Mouse (Mus musculus) liver, embryonic 15.5 days (tissue): ENCODE results near the gene Col9a2. TPM values are rescaled to one million over a fixed set of nuclear protein-coding genes. Genes with fewer than 3 reads are reported as not detected.

Experiments
- ATAC-seq: fragments of 200-750 bp; cut with Nextera tagmentation; 2 replicates; pipeline ENCODE4 v1.8.0; 2017; ENCODE audit warnings: moderate number of reproducible peaks, mild to moderate bottlenecking, moderate library complexity; ENCODE audit not compliant: insufficient read depth
- H3K27ac ChIP-seq: fragments of 300-500 bp; sonication (generic); replicated peaks from 2 replicates; pipeline ENCODE4 v1.5.1; 2015; ENCODE audit warnings: mild to moderate bottlenecking, inconsistent platforms
- H3K27me3 ChIP-seq: fragments of 300-500 bp; sonication (generic); 2 replicates; pipeline ENCODE4 v1.6.1; 2015; ENCODE audit warnings: mild to moderate bottlenecking, inconsistent platforms
- H3K36me3 ChIP-seq: fragments of 300-500 bp; sonication (generic); replicated peaks from 2 replicates; pipeline ENCODE4 v1.6.1; 2015; ENCODE audit warnings: moderate library complexity, mild to moderate bottlenecking, inconsistent platforms
- H3K4me1 ChIP-seq: fragments of 300-500 bp; sonication (generic); replicated peaks from 2 replicates; pipeline ENCODE4 v1.6.1; 2015; ENCODE audit warnings: inconsistent platforms
- H3K4me2 ChIP-seq: fragments of 300-500 bp; sonication (generic); 2 replicates; pipeline ENCODE4 v1.6.1; 2015; ENCODE audit warnings: moderate library complexity, mild to moderate bottlenecking, inconsistent platforms
- H3K4me3 ChIP-seq: fragments of 300-500 bp; sonication (generic); replicated peaks from 2 replicates; pipeline ENCODE4 v1.5.1; 2015; ENCODE audit warnings: mild to moderate bottlenecking, inconsistent platforms
- H3K9ac ChIP-seq: fragments of 300-500 bp; sonication (generic); 2 replicates; pipeline ENCODE4 v1.6.1; 2015; ENCODE audit warnings: moderate library complexity, mild to moderate bottlenecking, inconsistent platforms
- H3K9me3 ChIP-seq: fragments of 300-500 bp; sonication (generic); replicated peaks from 2 replicates; pipeline ENCODE4 v1.6.1; 2016; ENCODE audit warnings: inconsistent platforms
- WGBS: fragments of 180-500 bp; shearing (Covaris S2); methylation state at CpG from one replicate; pipeline ENCODE4 v1.1.7; 2015; ENCODE audit warnings: mixed read lengths; ENCODE audit not compliant: insufficient replicate concordance; 5-methylcytosine and 5-hydroxymethylcytosine counted together
- polyA plus RNA-seq: library from polyadenylated mRNA; unstranded; fragments of >200 nt; fragmentation: Nextera tagmentation; extraction: Ambion mirVana; gene quantifications from 2 replicates; pipeline ENCODE4 v1.2.1, GENCODE M21; 2015

The Col9a2 gene
- 2.5 and 2.7 TPM in 2 replicates for polyA plus RNA-seq

GRCm38 (mm10) chr4:121039331-121040115 is at the start of gene Col9a2:
Gene Col9a2, plus strand, starts transcription at chr4:121039385.
- no peak within 1 kb of the TSS for H3K27ac ChIP-seq
- H3K27me3 ChIP-seq, result peaks cover 40% of the 10 kb centered on the region
- H3K9ac ChIP-seq, result no peak within 1 kb of the TSS
- ATAC-seq, result no peak
- H3K9me3 ChIP-seq, result no peaks in the 10 kb centered on the region
- WGBS, result 5% methylated on average over 46 of the region's 46 CpGs
- H3K4me2 ChIP-seq, result peak within 1 kb of the TSS; percentile 57
- H3K36me3 ChIP-seq, result no peaks in the 10 kb centered on the region
- H3K4me1 ChIP-seq, result 0 out of 2 replicates have a peak, but pooled peaks cover 5% of the 10 kb centered on the region
- peak within 1 kb of the TSS; percentile 31 for H3K4me3 ChIP-seq

GRCm38 (mm10) chr4:120992284-120992683 is 46.9 kb upstream of the Col9a2 start:
- Histone ChIP-seq H3K36me3 (0 out of 2 replicates have a peak, but pooled peaks cover 3% of the 10 kb centered on the region), H3K4me1 (peaks cover 29% of the 10 kb centered on the region), H3K27ac (no peak overlapping the region), H3K9me3 (no peaks in the 10 kb centered on the region), H3K4me3 (no peak overlapping the region), H3K4me2 (no peak overlapping the region), H3K27me3 (no peaks in the 10 kb centered on the region), H3K9ac (no peak overlapping the region)
- WGBS, result 75% methylated on average over 2 of the region's 2 CpGs
- no peak for ATAC-seq

GRCm38 (mm10) chr4:120993025-120993424 is 46.2 kb upstream of the Col9a2 start:
- no peaks in the 10 kb centered on the region for H3K9me3 ChIP-seq
- no peak overlapping the region for H3K4me3 ChIP-seq
- peaks cover 34% of the 10 kb centered on the region for H3K4me1 ChIP-seq
- WGBS, result 64% methylated on average over 1 of the region's 1 CpGs
- no peak overlapping the region for H3K4me2 ChIP-seq
- H3K36me3 ChIP-seq, result 0 out of 2 replicates have a peak, but pooled peaks cover 3% of the 10 kb centered on the region
- no peak overlapping the region for H3K9ac ChIP-seq
- ATAC-seq, result no peak
- H3K27me3 ChIP-seq, result no peaks in the 10 kb centered on the region
- no peak overlapping the region for H3K27ac ChIP-seq

- ATAC-seq, result no peak
- WGBS, result 55% methylated on average over 1 of the region's 1 CpGs
- peaks cover 46% of the 10 kb centered on the region for H3K4me1 ChIP-seq
These were observed 43.3 kb upstream of the Col9a2 start for GRCm38 (mm10) chr4:120995911-120996310.

GRCm38 (mm10) chr4:121001042-121001441 is 38.1 kb upstream of the Col9a2 start:
- 51% methylated on average over 2 of the region's 2 CpGs for WGBS
- no peaks in the 10 kb centered on the region for H3K27me3 ChIP-seq
- no peak for ATAC-seq
- H3K36me3 ChIP-seq, result no peaks in the 10 kb centered on the region
- no peaks in the 10 kb centered on the region for H3K9me3 ChIP-seq
- H3K4me3 ChIP-seq, result no peak overlapping the region
- no peak overlapping the region for H3K27ac ChIP-seq
- no peak overlapping the region for H3K9ac ChIP-seq
- peaks cover 65% of the 10 kb centered on the region for H3K4me1 ChIP-seq
- H3K4me2 ChIP-seq, result no peak overlapping the region

More at GRCm38 (mm10) chr4:120995911-120996310, 43.3 kb upstream of the Col9a2 start:
- Histone ChIP-seq H3K9ac (no peak overlapping the region), H3K27me3 (no peaks in the 10 kb centered on the region), H3K4me3 (no peak overlapping the region), H3K27ac (no peak overlapping the region), H3K36me3 (no peaks in the 10 kb centered on the region), H3K4me2 (no peak overlapping the region), H3K9me3 (no peaks in the 10 kb centered on the region)

GRCm38 (mm10) chr4:121001659-121002058 is 37.5 kb upstream of the Col9a2 start:
- no peaks in the 10 kb centered on the region for H3K36me3 ChIP-seq
- ATAC-seq, result no peak
- H3K4me2 ChIP-seq, result no peak overlapping the region
- no peak overlapping the region for H3K9ac ChIP-seq
- no peak overlapping the region for H3K4me3 ChIP-seq
- WGBS, result 14% methylated on average over 1 of the region's 1 CpGs
- no peak overlapping the region for H3K27ac ChIP-seq
- H3K4me1 ChIP-seq, result peaks cover 71% of the 10 kb centered on the region
- H3K9me3 ChIP-seq, result no peaks in the 10 kb centered on the region
- no peaks in the 10 kb centered on the region for H3K27me3 ChIP-seq

- Histone ChIP-seq H3K9me3 (no peaks in the 10 kb centered on the region), H3K4me3 (no peak overlapping the region), H3K27me3 (no peaks in the 10 kb centered on the region), H3K36me3 (no peaks in the 10 kb centered on the region), H3K4me2 (no peak overlapping the region), H3K4me1 (peaks cover 74% of the 10 kb centered on the region), H3K9ac (no peak overlapping the region), H3K27ac (no peak overlapping the region)
- WGBS, result 41% methylated on average over 8 of the region's 8 CpGs
- ATAC-seq, result 0 out of 2 replicates have a peak, but pooled peaks have one; percentile 7
These were observed 36.6 kb upstream of the Col9a2 start for GRCm38 (mm10) chr4:121002400-121003171.

GRCm38 (mm10) chr4:121003611-121004091 is 35.5 kb upstream of the Col9a2 start:
- ATAC-seq, result no peak
- Histone ChIP-seq H3K4me2 (no peak overlapping the region), H3K36me3 (no peaks in the 10 kb centered on the region), H3K27me3 (no peaks in the 10 kb centered on the region), H3K4me1 (peaks cover 78% of the 10 kb centered on the region), H3K9me3 (no peaks in the 10 kb centered on the region), H3K9ac (no peak overlapping the region), H3K4me3 (no peak overlapping the region), H3K27ac (0 out of 2 replicates have a peak overlapping the region, but pooled peaks have one; percentile 15)
- 35% methylated on average over 3 of the region's 3 CpGs for WGBS

GRCm38 (mm10) chr4:121004679-121005078 is 34.5 kb upstream of the Col9a2 start:
- Histone ChIP-seq H3K27ac (peak overlapping the region; percentile 56), H3K4me2 (no peak overlapping the region), H3K4me1 (peaks cover 88% of the 10 kb centered on the region), H3K27me3 (no peaks in the 10 kb centered on the region), H3K9me3 (no peaks in the 10 kb centered on the region), H3K9ac (no peak overlapping the region), H3K36me3 (no peaks in the 10 kb centered on the region), H3K4me3 (no peak overlapping the region)
- WGBS, result 7% methylated on average over 4 of the region's 4 CpGs
- ATAC-seq, result no peak

GRCm38 (mm10) chr4:121007006-121007405 is 32.2 kb upstream of the Col9a2 start:
- Histone ChIP-seq H3K4me3 (no peak overlapping the region), H3K9ac (no peak overlapping the region), H3K9me3 (no peaks in the 10 kb centered on the region), H3K36me3 (no peaks in the 10 kb centered on the region), H3K27me3 (no peaks in the 10 kb centered on the region), H3K4me1 (peaks cover 94% of the 10 kb centered on the region), H3K4me2 (no peak overlapping the region), H3K27ac (no peak overlapping the region)
- ATAC-seq, result no peak

GRCm38 (mm10) chr4:121008071-121008745 is 31.0 kb upstream of the Col9a2 start:
- 36% methylated on average over 3 of the region's 3 CpGs for WGBS
- no peak overlapping the region for H3K4me2 ChIP-seq
- no peaks in the 10 kb centered on the region for H3K27me3 ChIP-seq
- H3K9ac ChIP-seq, result no peak overlapping the region
- H3K27ac ChIP-seq, result no peak overlapping the region
- no peaks in the 10 kb centered on the region for H3K9me3 ChIP-seq
- peaks cover 94% of the 10 kb centered on the region for H3K4me1 ChIP-seq
- no peak for ATAC-seq
- H3K36me3 ChIP-seq, result no peaks in the 10 kb centered on the region
- no peak overlapping the region for H3K4me3 ChIP-seq
